Mouse (Mus musculus) lung, embryonic 15.5 days (tissue): ENCODE results near the gene Atp6v0a2. TPM values are rescaled to one million over a fixed set of nuclear protein-coding genes. Genes with fewer than 3 reads are reported as not detected.
A peak's percentile ranks its signal among the peaks of the same experiment; 100 is the strongest.
"Not testable (repeated sequence)": the region's sequence is repeated elsewhere in the genome, so short reads cannot be mapped to it uniquely, and the experiment has no call there.

Source experiments
- ATAC-seq: fragments of 200-750 bp; cut with Nextera tagmentation; 2 replicates; pipeline ENCODE4 v1.8.0; 2017; ENCODE audit warnings: moderate number of reproducible peaks, borderline replicate concordance; ENCODE audit not compliant: low FRiP score, low TSS enrichment; ENCODE audit errors: extremely low read depth
- H3K27ac ChIP-seq: fragments of 300-500 bp; sonication (generic); 2 replicates; pipeline ENCODE4 v1.5.1; 2015; ENCODE audit warnings: moderate library complexity, mild to moderate bottlenecking, inconsistent platforms
- H3K27me3 ChIP-seq: fragments of 300-500 bp; sonication (generic); 2 replicates; pipeline ENCODE4 v1.6.1; 2015; ENCODE audit warnings: inconsistent platforms
- H3K36me3 ChIP-seq: fragments of 300-500 bp; sonication (generic); 2 replicates; pipeline ENCODE4 v1.6.1; 2015; ENCODE audit warnings: inconsistent platforms
- H3K4me1 ChIP-seq: fragments of 300-500 bp; sonication (generic); 2 replicates; pipeline ENCODE4 v1.6.1; 2015; ENCODE audit warnings: inconsistent platforms
- H3K4me2 ChIP-seq: fragments of 300-500 bp; sonication (generic); 2 replicates; pipeline ENCODE4 v1.6.1; 2015; ENCODE audit warnings: inconsistent platforms, mild to moderate bottlenecking, moderate library complexity
- H3K4me3 ChIP-seq: fragments of 300-500 bp; sonication (generic); 2 replicates; pipeline ENCODE4 v1.5.1; 2015; ENCODE audit warnings: mild to moderate bottlenecking, inconsistent platforms
- H3K9ac ChIP-seq: fragments of 300-500 bp; sonication (generic); 2 replicates; pipeline ENCODE4 v1.6.1; 2015; ENCODE audit warnings: inconsistent platforms
- H3K9me3 ChIP-seq: fragments of 300-500 bp; sonication (generic); 2 replicates; pipeline ENCODE4 v1.6.1; 2016; ENCODE audit warnings: inconsistent platforms
- WGBS: fragments of 180-500 bp; shearing (Covaris S2); methylation state at CpG from one replicate; pipeline ENCODE4 v1.1.7; 2015; 5-methylcytosine and 5-hydroxymethylcytosine counted together
- polyA plus RNA-seq: library from polyadenylated mRNA; unstranded; fragments of >200 nt; fragmentation: Nextera tagmentation; extraction: Ambion mirVana; gene quantifications from 2 replicates; pipeline ENCODE4 v1.2.1, GENCODE M21; 2015

The Atp6v0a2 gene
- polyA plus RNA-seq, result 38.6 and 45.1 TPM in 2 replicates

GRCm38 (mm10) chr5:124628448-124629363 is at the start of gene Atp6v0a2:
Gene Atp6v0a2, plus strand, starts transcription at chr5:124628576.
- peak within 1 kb of the TSS; percentile 88 for H3K27ac ChIP-seq
- peak within 1 kb of the TSS; percentile 88 for H3K4me2 ChIP-seq
- H3K4me3 ChIP-seq, result peak within 1 kb of the TSS; percentile 98
- H3K27me3 ChIP-seq, result no peaks in the 10 kb centered on the region
- H3K9me3 ChIP-seq, result no peaks in the 10 kb centered on the region
- WGBS, result 1% methylated on average over 51 of the region's 58 CpGs
- H3K9ac ChIP-seq, result peak within 1 kb of the TSS; percentile 90
- peak; percentile 96 for ATAC-seq
- peaks cover 23% of the 10 kb centered on the region for H3K4me1 ChIP-seq
- H3K36me3 ChIP-seq, result peaks cover 2% of the 10 kb centered on the region; the same call in 1 of the 2 replicates

GRCm38 (mm10) chr5:124578633-124579317 is 49.6 kb upstream of the Atp6v0a2 start, which contains the start of the genes Eif2b1 and Gtf2h3:
Gene Eif2b1, minus strand, starts transcription at chr5:124579131.
Gene Gtf2h3, plus strand, starts transcription at chr5:124579140.
- H3K9me3 ChIP-seq, result no peaks in the 10 kb centered on the region
- peak within 1 kb of the TSS; percentile 72 for H3K4me2 ChIP-seq
- ATAC-seq, result peak; percentile 77; the same call in 1 of the 2 replicates
- H3K27me3 ChIP-seq, result no peaks in the 10 kb centered on the region
- peak within 1 kb of the TSS; percentile 70 for H3K9ac ChIP-seq
- peak within 1 kb of the TSS; percentile 71 for H3K4me3 ChIP-seq
- peaks cover 32% of the 10 kb centered on the region for H3K36me3 ChIP-seq
- 1% methylated on average over 50 of the region's 51 CpGs for WGBS
- no peak within 1 kb of the TSS; the same call in 1 of the 2 replicates for H3K27ac ChIP-seq
- H3K4me1 ChIP-seq, result peaks cover 35% of the 10 kb centered on the region

GRCm38 (mm10) chr5:124582515-124582914 is 45.9 kb upstream of the Atp6v0a2 start:
- Histone ChIP-seq H3K27me3 (no peaks in the 10 kb centered on the region), H3K4me2 (no peak overlapping the region), H3K4me1 (peaks cover 35% of the 10 kb centered on the region), H3K36me3 (peaks cover 27% of the 10 kb centered on the region), H3K9me3 (no peaks in the 10 kb centered on the region), H3K9ac (no peak overlapping the region), H3K4me3 (no peak overlapping the region), H3K27ac (no peak overlapping the region)
- ATAC-seq, result peak; percentile 68; the same call in 1 of the 2 replicates
- WGBS, result 57% methylated on average over 5 of the region's 5 CpGs

DNA sequence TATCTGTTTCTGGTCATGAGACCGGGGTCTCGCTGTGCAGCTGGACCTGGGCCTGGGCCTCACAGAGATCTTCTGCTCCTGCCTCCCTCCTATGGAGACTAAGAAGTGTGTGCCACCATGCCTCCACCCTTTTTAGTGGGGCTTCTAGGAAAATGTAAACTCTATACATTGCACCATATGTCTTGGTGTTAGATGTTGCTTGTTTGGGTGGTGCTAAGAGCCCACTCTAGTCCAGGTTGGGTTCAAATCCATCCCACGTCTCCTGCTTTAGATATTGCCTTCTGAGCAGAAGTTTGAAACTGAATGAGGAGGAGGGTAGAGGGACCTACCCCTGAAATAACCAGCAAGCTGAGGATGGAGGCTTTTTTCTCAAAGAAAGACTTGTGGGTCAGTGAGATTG is 35.6 kb upstream of the Atp6v0a2 start:
- H3K4me3 ChIP-seq, result no peak overlapping the region
- H3K27me3 ChIP-seq, result no peaks in the 10 kb centered on the region
- H3K9me3 ChIP-seq, result no peaks in the 10 kb centered on the region
- no peak for ATAC-seq
- no peaks in the 10 kb centered on the region for H3K4me1 ChIP-seq
- H3K4me2 ChIP-seq, result no peak overlapping the region
- WGBS, result 96% methylated on average over 3 of the region's 3 CpGs
- H3K9ac ChIP-seq, result no peak overlapping the region
- H3K36me3 ChIP-seq, result peaks cover 52% of the 10 kb centered on the region
- H3K27ac ChIP-seq, result no peak overlapping the region

DNA sequence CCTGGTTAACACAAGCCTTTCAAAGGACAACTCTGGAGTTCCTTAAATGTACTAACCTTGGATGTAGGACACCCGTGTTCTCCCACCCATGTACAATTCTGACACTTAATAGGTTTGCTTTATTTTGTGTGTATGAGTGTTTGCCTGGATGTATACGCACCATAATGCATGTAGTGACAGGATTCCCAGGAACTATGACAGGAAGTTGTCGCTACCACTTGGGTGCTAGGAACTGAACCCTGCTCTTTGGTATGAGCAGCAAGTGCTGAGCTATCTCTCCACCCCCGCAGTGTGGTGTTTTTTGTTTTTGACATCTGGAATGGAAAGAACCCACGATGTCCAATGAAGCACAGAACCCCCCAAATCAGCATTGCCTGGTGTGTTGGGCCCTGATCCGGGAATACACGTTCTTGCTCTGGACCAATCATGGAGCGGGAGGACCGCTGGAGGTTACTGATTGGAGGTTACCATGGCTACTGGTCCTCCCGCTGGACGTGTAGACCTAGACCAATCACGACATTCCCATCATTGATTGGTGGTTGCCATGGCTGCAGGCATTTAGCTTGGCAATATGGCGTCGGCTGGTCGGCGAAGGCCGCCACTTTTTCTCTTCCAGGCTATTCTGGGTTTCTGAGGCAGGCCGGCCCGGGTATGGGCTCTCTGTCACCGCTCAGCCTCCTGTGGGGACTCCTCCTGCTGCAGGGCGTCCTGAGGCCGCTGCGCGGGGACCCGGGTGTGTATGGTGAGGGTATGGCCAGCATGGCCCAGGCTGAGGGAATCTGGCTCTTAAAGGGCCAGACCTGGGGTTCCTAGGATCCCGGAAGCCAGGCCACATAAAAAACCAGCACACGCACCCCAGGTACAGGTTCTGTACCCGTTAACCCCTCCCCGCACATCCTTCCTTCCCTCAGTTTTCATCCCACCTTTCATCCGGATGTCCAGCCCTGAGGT is 29.9 kb upstream of the Atp6v0a2 start:
- 6% methylated on average over 30 of the region's 30 CpGs for WGBS
- H3K27me3 ChIP-seq, result no peaks in the 10 kb centered on the region
- H3K4me2 ChIP-seq, result peak overlapping the region; percentile 91
- H3K4me1 ChIP-seq, result peaks cover 12% of the 10 kb centered on the region
- peak; percentile 99 for ATAC-seq
- H3K27ac ChIP-seq, result no peak overlapping the region
- H3K9ac ChIP-seq, result peak overlapping the region; percentile 39
- peak overlapping the region; percentile 62 for H3K4me3 ChIP-seq
- no peaks in the 10 kb centered on the region for H3K9me3 ChIP-seq
- peaks cover 26% of the 10 kb centered on the region for H3K36me3 ChIP-seq

GRCm38 (mm10) chr5:124599726-124600125 is 28.6 kb upstream of the Atp6v0a2 start:
- H3K4me3 ChIP-seq, H3K9ac ChIP-seq, H3K27me3 ChIP-seq, H3K27ac ChIP-seq, H3K9me3 ChIP-seq, ATAC-seq: not testable (repeated sequence)
- peaks cover 12% of the 10 kb centered on the region for H3K4me1 ChIP-seq
- H3K4me2 ChIP-seq, result peak overlapping the region; percentile 91
- 58% methylated on average over 8 of the region's 8 CpGs for WGBS
- peaks cover 18% of the 10 kb centered on the region; the same call in 1 of the 2 replicates for H3K36me3 ChIP-seq

GRCm38 (mm10) chr5:124602349-124602748 is 26.0 kb upstream of the Atp6v0a2 start:
- WGBS, result 63% methylated on average over 5 of the region's 5 CpGs

DNA sequence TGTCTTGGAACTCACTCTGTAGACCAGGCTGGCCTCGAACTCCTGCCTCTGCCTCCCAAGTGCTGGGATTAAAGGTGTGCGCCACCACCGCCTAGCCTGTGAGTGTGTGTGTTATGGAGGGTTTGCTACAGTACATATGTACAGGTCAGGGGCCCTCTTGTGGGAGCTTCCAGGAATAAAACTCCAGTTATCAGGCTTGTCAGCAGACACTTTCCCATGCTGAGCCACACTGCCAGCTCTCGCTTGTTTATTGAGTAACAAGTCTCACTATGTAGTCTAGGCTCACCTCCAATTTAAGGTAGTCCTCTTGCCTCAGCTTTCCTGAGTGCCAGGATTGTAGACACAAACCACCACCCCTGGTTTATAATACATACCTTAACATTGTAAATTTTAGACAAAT is 24.1 kb upstream of the Atp6v0a2 start:
- Histone ChIP-seq H3K4me3 (no peak overlapping the region), H3K27me3 (no peaks in the 10 kb centered on the region), H3K9ac (no peak overlapping the region), H3K4me1 (peaks cover 3% of the 10 kb centered on the region), H3K27ac (no peak overlapping the region), H3K36me3 (no peaks in the 10 kb centered on the region), H3K4me2 (no peak overlapping the region), H3K9me3 (no peaks in the 10 kb centered on the region)
- WGBS, result 75% methylated on average over 4 of the region's 4 CpGs
- ATAC-seq, result no peak

More at GRCm38 (mm10) chr5:124602349-124602748, 26.0 kb upstream of the Atp6v0a2 start:
- H3K4me1 ChIP-seq, result peaks cover 12% of the 10 kb centered on the region
- H3K4me2 ChIP-seq, result no peak overlapping the region
- H3K4me3 ChIP-seq, result no peak overlapping the region
- no peak overlapping the region for H3K9ac ChIP-seq
- no peak for ATAC-seq
- no peak overlapping the region for H3K27ac ChIP-seq
- H3K9me3 ChIP-seq, result no peaks in the 10 kb centered on the region
- no peaks in the 10 kb centered on the region for H3K27me3 ChIP-seq
- H3K36me3 ChIP-seq, result no peaks in the 10 kb centered on the region

DNA sequence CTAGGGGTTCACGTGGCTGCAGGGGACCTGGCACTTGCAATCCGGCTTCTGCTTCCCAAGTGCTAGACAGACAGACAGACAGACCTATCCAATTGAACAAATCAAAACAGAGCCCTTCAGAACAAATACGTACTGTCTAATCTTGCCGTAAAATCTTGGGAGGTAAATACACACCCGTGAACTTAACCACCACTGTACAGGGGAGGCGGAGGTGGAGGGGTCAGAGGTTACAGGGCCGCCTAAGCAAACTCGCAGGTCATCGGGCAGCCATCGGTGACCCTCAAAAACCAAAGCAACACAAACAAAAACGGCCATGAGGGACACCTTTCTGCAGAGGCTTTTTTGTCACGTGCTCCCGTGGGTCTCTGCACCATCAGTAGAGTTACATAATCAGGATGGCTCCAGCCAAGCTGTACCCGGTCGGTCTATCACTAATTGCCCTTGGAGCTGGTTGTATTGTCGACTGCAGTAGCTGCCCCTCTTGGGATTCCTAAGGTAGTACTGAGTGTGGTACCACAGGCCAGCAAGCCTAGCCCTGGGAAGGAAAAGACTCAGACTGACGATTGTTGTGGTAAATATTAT is 23.2 kb upstream of the Atp6v0a2 start:
- H3K36me3 ChIP-seq, result no peaks in the 10 kb centered on the region
- no peak overlapping the region for H3K9ac ChIP-seq
- H3K27ac ChIP-seq, result no peak overlapping the region
- H3K4me3 ChIP-seq, result no peak overlapping the region
- no peak overlapping the region for H3K4me2 ChIP-seq
- no peaks in the 10 kb centered on the region for H3K27me3 ChIP-seq
- H3K4me1 ChIP-seq, result no peaks in the 10 kb centered on the region
- no peaks in the 10 kb centered on the region for H3K9me3 ChIP-seq
- WGBS, result 77% methylated on average over 17 of the region's 17 CpGs
- ATAC-seq, result no peak

- Histone ChIP-seq H3K4me1 (no peaks in the 10 kb centered on the region), H3K9ac (no peak overlapping the region), H3K4me2 (no peak overlapping the region), H3K27ac (no peak overlapping the region), H3K9me3 (no peaks in the 10 kb centered on the region), H3K36me3 (no peaks in the 10 kb centered on the region), H3K4me3 (no peak overlapping the region), H3K27me3 (no peaks in the 10 kb centered on the region)
- WGBS, result 80% methylated on average over 10 of the region's 10 CpGs
- no peak for ATAC-seq
Measured at GRCm38 (mm10) chr5:124610965-124611364, 17.4 kb upstream of the Atp6v0a2 start.

DNA sequence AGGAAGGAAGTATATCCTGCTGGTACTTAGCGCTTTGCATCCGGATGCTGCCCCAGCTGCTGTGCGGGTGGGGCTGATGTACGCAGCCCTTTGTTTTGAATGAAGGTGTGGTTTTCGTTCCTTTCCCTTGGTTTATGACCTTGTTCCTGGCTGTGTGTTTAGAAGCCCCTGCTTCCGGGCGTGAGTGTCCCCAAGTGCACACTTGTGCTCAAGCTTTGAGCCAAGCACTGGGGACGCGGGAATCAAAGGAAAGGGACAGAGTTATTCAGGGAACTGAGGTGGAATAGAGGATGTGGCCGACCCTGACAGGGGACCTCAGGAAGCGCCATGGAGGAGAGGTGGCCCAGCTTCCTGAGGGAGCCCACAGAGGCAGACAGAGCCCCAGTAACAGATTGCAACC is 13.7 kb upstream of the Atp6v0a2 start:
- WGBS, result 76% methylated on average over 11 of the region's 11 CpGs

More for the DNA sequence above, 13.7 kb upstream of the Atp6v0a2 start:
- peak; percentile 46; the same call in 1 of the 2 replicates for ATAC-seq
- no peak overlapping the region for H3K9ac ChIP-seq
- no peak overlapping the region for H3K4me2 ChIP-seq
- H3K4me1 ChIP-seq, result no peaks in the 10 kb centered on the region
- no peaks in the 10 kb centered on the region for H3K9me3 ChIP-seq
- peak overlapping the region; percentile 69 for H3K27ac ChIP-seq
- no peak overlapping the region for H3K4me3 ChIP-seq
- H3K27me3 ChIP-seq, result no peaks in the 10 kb centered on the region
- H3K36me3 ChIP-seq, result no peaks in the 10 kb centered on the region
